Mouse (Mus musculus): Measurements from ENCODE around the gene Pde4d.

Gene Pde4d

GRCm38 (mm10) chr13:109406341-109406740 lies 956.6 kb downstream of the Pde4d start:
- no peak for DNase-seq (ENCODE audit: low spot score)

GRCm38 (mm10) chr13:109407371-109407770 lies 957.6 kb downstream of the Pde4d start:
- DNase-seq (ENCODE audit: low spot score) = no peak

- DNase-seq (ENCODE audit: low spot score) = no peak
Measured at GRCm38 (mm10) chr13:109420426-109420825, 970.7 kb downstream of the Pde4d start.

- DNase-seq (ENCODE audit: low spot score) = no peak
Measured at GRCm38 (mm10) chr13:109424906-109425305, 975.2 kb downstream of the Pde4d start.

- DNase-seq (ENCODE audit: low spot score) = no peak
Measured at GRCm38 (mm10) chr13:109425548-109425947, 975.8 kb downstream of the Pde4d start.

GRCm38 (mm10) chr13:109426058-109426457 lies 976.3 kb downstream of the Pde4d start:
- DNase-seq (ENCODE audit: low spot score) = no peak

- DNase-seq (ENCODE audit: low spot score) = no peak
Measured at GRCm38 (mm10) chr13:109427541-109427940, 977.8 kb downstream of the Pde4d start.

GRCm38 (mm10) chr13:109429544-109429943 lies 979.8 kb downstream of the Pde4d start:
- no peak for DNase-seq (ENCODE audit: low spot score)

- DNase-seq (ENCODE audit: low spot score) = no peak
Measured at GRCm38 (mm10) chr13:109437231-109437776, 987.6 kb downstream of the Pde4d start.

GRCm38 (mm10) chr13:109439436-109440161 lies 989.9 kb downstream of the Pde4d start:
- DNase-seq (ENCODE audit: low spot score) = no peak

GRCm38 (mm10) chr13:109440331-109440730 lies 990.6 kb downstream of the Pde4d start:
- DNase-seq (ENCODE audit: low spot score) = peak; percentile 42

- peak; percentile 78 for DNase-seq (ENCODE audit: low spot score)
Measured at GRCm38 (mm10) chr13:109440881-109441280, 991.1 kb downstream of the Pde4d start.

GRCm38 (mm10) chr13:109441401-109441973 lies 991.7 kb downstream of the Pde4d start:
- no peak for DNase-seq (ENCODE audit: low spot score)

GRCm38 (mm10) chr13:109446138-109446537 lies 996.4 kb downstream of the Pde4d start:
- no peak for DNase-seq (ENCODE audit: low spot score)

- DNase-seq (ENCODE audit: low spot score) = no peak
Measured at GRCm38 (mm10) chr13:109448121-109448520, 998.4 kb downstream of the Pde4d start.

GRCm38 (mm10) chr13:109474344-109474743 lies 1024.6 kb downstream of the Pde4d start:
- no peak for DNase-seq (ENCODE audit: low spot score)

GRCm38 (mm10) chr13:109481446-109481845 lies 1031.7 kb downstream of the Pde4d start:
- peak; percentile 20 for DNase-seq (ENCODE audit: low spot score)

- no peak for DNase-seq (ENCODE audit: low spot score)
Measured at GRCm38 (mm10) chr13:109486166-109486565, 1036.4 kb downstream of the Pde4d start.

GRCm38 (mm10) chr13:109487378-109487777 lies 1037.6 kb downstream of the Pde4d start:
- DNase-seq (ENCODE audit: low spot score) = no peak

GRCm38 (mm10) chr13:109490853-109491252 lies 1041.1 kb downstream of the Pde4d start:
- DNase-seq (ENCODE audit: low spot score) = no peak

GRCm38 (mm10) chr13:109491829-109492228 lies 1042.1 kb downstream of the Pde4d start:
- no peak for DNase-seq (ENCODE audit: low spot score)

- DNase-seq (ENCODE audit: low spot score) = no peak
Measured at GRCm38 (mm10) chr13:109500336-109500735, 1050.6 kb downstream of the Pde4d start.

GRCm38 (mm10) chr13:109502796-109503195 lies 1053.0 kb downstream of the Pde4d start:
- DNase-seq (ENCODE audit: low spot score) = no peak
